Mouse (Mus musculus): ENCODE data around the gene Usp54.

Gene Usp54

GRCm38 (mm10) chr14:20640644-20641437, at the start of gene Usp54:
Gene Usp54 (minus strand): TSS chr14:20641063.
- peak; percentile 97 for DNase-seq (ENCODE audit: low read depth, low spot score)

- DNase-seq (ENCODE audit: low read depth, low spot score) = no peak
Observed at GRCm38 (mm10) chr14:20689009-20689408, 48.1 kb upstream of the Usp54 start.

GRCm38 (mm10) chr14:20686576-20686975, 45.7 kb upstream of the Usp54 start:
- no peak for DNase-seq (ENCODE audit: low read depth, low spot score)

- no peak for DNase-seq (ENCODE audit: low read depth, low spot score)
Observed at GRCm38 (mm10) chr14:20682498-20682897, 41.6 kb upstream of the Usp54 start.

GRCm38 (mm10) chr14:20681742-20682141, 40.9 kb upstream of the Usp54 start:
- DNase-seq (ENCODE audit: low read depth, low spot score) = no peak

GRCm38 (mm10) chr14:20677906-20678305, 37.0 kb upstream of the Usp54 start:
- no peak for DNase-seq (ENCODE audit: low read depth, low spot score)

- peak; percentile 99 for DNase-seq (ENCODE audit: low read depth, low spot score)
Observed at GRCm38 (mm10) chr14:20674064-20674833, 33.4 kb upstream of the Usp54 start, which contains the start of gene Sec24c. Gene Sec24c (plus strand): TSS chr14:20674308.

GRCm38 (mm10) chr14:20673735-20674063, 32.8 kb upstream of the Usp54 start:
- no peak for DNase-seq (ENCODE audit: low read depth, low spot score)

- peak; percentile 24 for DNase-seq (ENCODE audit: low read depth, low spot score)
Observed at GRCm38 (mm10) chr14:20672990-20673389, 32.1 kb upstream of the Usp54 start.

- DNase-seq (ENCODE audit: low read depth, low spot score) = no peak
Observed at GRCm38 (mm10) chr14:20668154-20668810, 27.4 kb upstream of the Usp54 start, which contains the start of gene Synpo2l. Gene Synpo2l (minus strand): TSS chr14:20668354.

- no peak for DNase-seq (ENCODE audit: low read depth, low spot score)
Observed at GRCm38 (mm10) chr14:20667469-20667868, 26.6 kb upstream of the Usp54 start.

GRCm38 (mm10) chr14:20664436-20664835, 23.6 kb upstream of the Usp54 start:
- no peak for DNase-seq (ENCODE audit: low read depth, low spot score)

GRCm38 (mm10) chr14:20663601-20664000, 22.7 kb upstream of the Usp54 start:
- DNase-seq (ENCODE audit: low read depth, low spot score) = no peak

GRCm38 (mm10) chr14:20662740-20663139, 21.9 kb upstream of the Usp54 start:
- no peak for DNase-seq (ENCODE audit: low read depth, low spot score)

- no peak for DNase-seq (ENCODE audit: low read depth, low spot score)
Observed at GRCm38 (mm10) chr14:20661661-20662331, 20.9 kb upstream of the Usp54 start.

GRCm38 (mm10) chr14:20660827-20661660, 20.2 kb upstream of the Usp54 start:
- peak; percentile 96 for DNase-seq (ENCODE audit: low read depth, low spot score)

- DNase-seq (ENCODE audit: low read depth, low spot score) = no peak
Observed at GRCm38 (mm10) chr14:20659687-20660086, 18.8 kb upstream of the Usp54 start.

- DNase-seq (ENCODE audit: low read depth, low spot score) = no peak
Observed at GRCm38 (mm10) chr14:20658902-20659301, 18.0 kb upstream of the Usp54 start.

GRCm38 (mm10) chr14:20658326-20658725, 17.5 kb upstream of the Usp54 start:
- DNase-seq (ENCODE audit: low read depth, low spot score) = no peak

- no peak for DNase-seq (ENCODE audit: low read depth, low spot score)
Observed at GRCm38 (mm10) chr14:20656361-20656760, 15.5 kb upstream of the Usp54 start, which contains the start of gene Myoz1. Gene Myoz1 (minus strand): TSS chr14:20656540.

- DNase-seq (ENCODE audit: low read depth, low spot score) = no peak
Observed at GRCm38 (mm10) chr14:20655731-20656130, 14.9 kb upstream of the Usp54 start.
